Mouse (Mus musculus): ENCODE data around the gene Lefty2.

DNA sequence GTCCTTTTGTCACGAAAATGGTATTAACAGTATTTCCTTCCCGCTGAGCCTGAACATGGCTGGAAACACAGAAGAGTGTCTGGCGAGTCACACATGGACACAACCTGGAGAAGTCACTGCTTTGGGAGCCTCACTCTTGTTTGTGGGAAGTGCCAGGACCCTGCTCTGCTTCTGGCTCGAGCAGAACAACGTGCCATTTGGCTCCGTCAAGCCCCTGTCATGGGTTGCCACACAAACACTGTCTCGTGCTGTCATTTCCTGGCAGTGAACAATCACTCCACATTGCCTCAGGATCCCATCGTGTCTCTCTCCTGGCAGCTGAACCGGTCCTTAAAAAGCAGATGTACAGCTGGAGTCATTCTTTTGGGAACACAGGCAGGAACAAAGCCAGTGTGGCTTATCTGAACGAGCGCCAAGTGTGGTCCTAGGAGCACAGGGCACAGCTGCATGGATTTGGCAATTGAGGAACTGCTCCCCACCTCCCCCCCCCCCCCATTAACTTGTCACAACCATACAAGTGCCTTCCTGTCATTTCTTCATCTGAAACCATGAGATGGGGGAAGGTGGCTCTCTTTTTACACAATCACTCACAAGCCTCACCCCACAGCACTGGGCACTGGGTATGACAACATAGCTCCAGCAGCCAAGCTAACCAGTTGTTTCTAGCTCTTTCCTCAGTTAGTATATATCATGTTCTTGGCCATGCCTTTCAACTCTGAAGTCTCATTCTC, 44.2 kb upstream of the Lefty2 start:
- TF ChIP-seq HCFC1 (IDR thresholded peaks at IDR 0.05; ENCODE audit: borderline replicate concordance, insufficient read depth, low read length), result no peak
- TF ChIP-seq MAFK (IDR thresholded peaks at IDR 0.05; ENCODE audit: insufficient read depth, low read depth, low read length), result no peak

Data from ES-E14 (cell line).